Mouse (Mus musculus): ENCODE measurements around the gene Vrk2. TPM values are rescaled to one million over a fixed set of nuclear protein-coding genes. Genes with fewer than 3 reads are reported as not detected.
A peak's percentile ranks its signal among the peaks of the same experiment; 100 is the strongest.

Vrk2 gene
- polyA plus RNA-seq, 1 experiment from 2014 or later, result 3.8 TPM

GRCm38 (mm10) chr11:26597761-26598160 is 4.0 kb upstream of the Vrk2 start:
- H3K4me3 ChIP-seq, result no peak overlapping the region
- no peaks in the 10 kb centered on the region for H3K36me3 ChIP-seq
- H3K9me3 ChIP-seq, result no peaks in the 10 kb centered on the region
- H3K9ac ChIP-seq, result no peak overlapping the region
- H3K27ac ChIP-seq (replicated peaks), result no peak overlapping the region
- no peak for ATAC-seq (ENCODE audit: low FRiP score, low read depth)
- peaks cover 8% of the 10 kb centered on the region for H3K4me1 ChIP-seq (replicated peaks)
- 87% methylated on average over 6 of the region's 6 CpGs for WGBS
- H3K27me3 ChIP-seq, result no peaks in the 10 kb centered on the region
- H3K4me2 ChIP-seq, result no peak overlapping the region

- ATAC-seq (ENCODE audit: low FRiP score, low read depth), result no peak
- Histone ChIP-seq H3K36me3 (no peaks in the 10 kb centered on the region), H3K27me3 (no peaks in the 10 kb centered on the region), H3K9ac (no peak overlapping the region), H3K4me2 (no peak overlapping the region), H3K9me3 (no peaks in the 10 kb centered on the region), H3K27ac (replicated peaks) (no peak overlapping the region), H3K4me3 (no peak overlapping the region), H3K4me1 (replicated peaks) (peaks cover 8% of the 10 kb centered on the region)
- 83% methylated on average over 6 of the region's 6 CpGs for WGBS
Observed at GRCm38 (mm10) chr11:26597145-26597544, 3.3 kb upstream of the Vrk2 start.

- WGBS, result 93% methylated on average over 1 of the region's 1 CpGs
- Histone ChIP-seq H3K9me3 (no peaks in the 10 kb centered on the region), H3K4me3 (no peak overlapping the region), H3K4me2 (no peak overlapping the region), H3K4me1 (replicated peaks) (peaks cover 8% of the 10 kb centered on the region), H3K27me3 (no peaks in the 10 kb centered on the region), H3K27ac (replicated peaks) (no peak overlapping the region), H3K36me3 (no peaks in the 10 kb centered on the region), H3K9ac (no peak overlapping the region)
- ATAC-seq (ENCODE audit: low FRiP score, low read depth), result no peak
Observed at GRCm38 (mm10) chr11:26596186-26596585, 2.4 kb upstream of the Vrk2 start.

- H3K4me1 ChIP-seq (replicated peaks), result peaks cover 8% of the 10 kb centered on the region
- no peak overlapping the region for H3K9ac ChIP-seq
- H3K4me2 ChIP-seq, result no peak overlapping the region
- no peak overlapping the region for H3K27ac ChIP-seq (replicated peaks)
- ATAC-seq (ENCODE audit: low FRiP score, low read depth), result no peak
- 92% methylated on average over 1 of the region's 1 CpGs for WGBS
- H3K36me3 ChIP-seq, result no peaks in the 10 kb centered on the region
- H3K9me3 ChIP-seq, result no peaks in the 10 kb centered on the region
- no peak overlapping the region for H3K4me3 ChIP-seq
- no peaks in the 10 kb centered on the region for H3K27me3 ChIP-seq
Observed at GRCm38 (mm10) chr11:26594487-26594886, 688 bp upstream of the Vrk2 start.

- Histone ChIP-seq H3K9me3 (no peaks in the 10 kb centered on the region), H3K4me1 (replicated peaks) (peaks cover 8% of the 10 kb centered on the region), H3K27ac (replicated peaks) (no peak overlapping the region), H3K4me3 (peak overlapping the region; percentile 50), H3K27me3 (no peaks in the 10 kb centered on the region), H3K36me3 (no peaks in the 10 kb centered on the region), H3K4me2 (peak overlapping the region; percentile 84), H3K9ac (no peak overlapping the region)
- ATAC-seq (ENCODE audit: low FRiP score, low read depth), result no peak
- 34% methylated on average over 6 of the region's 6 CpGs for WGBS
Observed at GRCm38 (mm10) chr11:26592395-26593053, 1.3 kb downstream of the Vrk2 start.

- peak; percentile 42; the same call in 1 of the 2 replicates for ATAC-seq (ENCODE audit: low FRiP score, low read depth)
- WGBS, result 95% methylated on average over 1 of the region's 1 CpGs
- no peak overlapping the region for H3K4me3 ChIP-seq
Observed at GRCm38 (mm10) chr11:26587184-26587524, 6.6 kb downstream of the Vrk2 start.

GRCm38 (mm10) chr11:26586367-26587183 is 7.2 kb downstream of the Vrk2 start:
- H3K27ac ChIP-seq (replicated peaks), result no peak overlapping the region
- peak; percentile 87 for ATAC-seq (ENCODE audit: low FRiP score, low read depth)
- H3K4me2 ChIP-seq, result no peak overlapping the region

More at GRCm38 (mm10) chr11:26587184-26587524, 6.6 kb downstream of the Vrk2 start:
- Histone ChIP-seq H3K4me2 (no peak overlapping the region), H3K36me3 (no peaks in the 10 kb centered on the region), H3K9ac (no peak overlapping the region), H3K27ac (replicated peaks) (no peak overlapping the region), H3K4me1 (replicated peaks) (0 out of 2 replicates have a peak, but pooled peaks cover 5% of the 10 kb centered on the region), H3K9me3 (no peaks in the 10 kb centered on the region), H3K27me3 (no peaks in the 10 kb centered on the region)

GRCm38 (mm10) chr11:26585409-26586366 is 8.1 kb downstream of the Vrk2 start:
- Histone ChIP-seq H3K4me1 (replicated peaks) (0 out of 2 replicates have a peak, but pooled peaks cover 5% of the 10 kb centered on the region), H3K9ac (no peak overlapping the region), H3K36me3 (no peaks in the 10 kb centered on the region), H3K27ac (replicated peaks) (no peak overlapping the region), H3K4me3 (no peak overlapping the region), H3K9me3 (no peaks in the 10 kb centered on the region), H3K4me2 (no peak overlapping the region), H3K27me3 (no peaks in the 10 kb centered on the region)
- ATAC-seq (ENCODE audit: low FRiP score, low read depth), result no peak
- WGBS, result 76% methylated on average over 17 of the region's 17 CpGs

More at GRCm38 (mm10) chr11:26586367-26587183, 7.2 kb downstream of the Vrk2 start:
- Histone ChIP-seq H3K9ac (no peak overlapping the region), H3K4me1 (replicated peaks) (0 out of 2 replicates have a peak, but pooled peaks cover 5% of the 10 kb centered on the region), H3K27me3 (no peaks in the 10 kb centered on the region), H3K36me3 (no peaks in the 10 kb centered on the region), H3K9me3 (no peaks in the 10 kb centered on the region), H3K4me3 (no peak overlapping the region)
- WGBS, result 67% methylated on average over 6 of the region's 6 CpGs

GRCm38 (mm10) chr11:26551551-26551950 is 42.2 kb downstream of the Vrk2 start:
- WGBS, result 96% methylated on average over 3 of the region's 3 CpGs
- no peaks in the 10 kb centered on the region for H3K4me1 ChIP-seq (replicated peaks)

GRCm38 (mm10) chr11:26537816-26538215 is 56.0 kb downstream of the Vrk2 start:
- H3K27ac ChIP-seq (replicated peaks), result no peak overlapping the region
- no peak for ATAC-seq (ENCODE audit: low FRiP score, low read depth)
- H3K4me2 ChIP-seq, result no peak overlapping the region
- no peaks in the 10 kb centered on the region for H3K27me3 ChIP-seq
- WGBS, result 95% methylated on average over 5 of the region's 5 CpGs
- H3K36me3 ChIP-seq, result no peaks in the 10 kb centered on the region
- no peak overlapping the region for H3K9ac ChIP-seq
- H3K9me3 ChIP-seq, result no peaks in the 10 kb centered on the region
- no peaks in the 10 kb centered on the region for H3K4me1 ChIP-seq (replicated peaks)
- H3K4me3 ChIP-seq, result no peak overlapping the region

More at GRCm38 (mm10) chr11:26551551-26551950, 42.2 kb downstream of the Vrk2 start:
- H3K27ac ChIP-seq (replicated peaks), result no peak overlapping the region
- H3K4me2 ChIP-seq, result no peak overlapping the region
- ATAC-seq (ENCODE audit: low FRiP score, low read depth), result no peak
- H3K4me3 ChIP-seq, result no peak overlapping the region
- H3K27me3 ChIP-seq, result no peaks in the 10 kb centered on the region
- no peaks in the 10 kb centered on the region for H3K9me3 ChIP-seq
- no peaks in the 10 kb centered on the region for H3K36me3 ChIP-seq
- no peak overlapping the region for H3K9ac ChIP-seq

GRCm38 (mm10) chr11:26533828-26534119 is 60.0 kb downstream of the Vrk2 start:
- H3K27ac ChIP-seq (replicated peaks), result no peak overlapping the region
- no peak overlapping the region for H3K4me2 ChIP-seq
- H3K4me3 ChIP-seq, result no peak overlapping the region
- H3K9ac ChIP-seq, result no peak overlapping the region
- H3K27me3 ChIP-seq, result no peaks in the 10 kb centered on the region
- ATAC-seq (ENCODE audit: low FRiP score, low read depth), result no peak
- H3K9me3 ChIP-seq, result no peaks in the 10 kb centered on the region
- no peaks in the 10 kb centered on the region for H3K4me1 ChIP-seq (replicated peaks)
- no peaks in the 10 kb centered on the region for H3K36me3 ChIP-seq

All from hindbrain, embryonic 15.5 days (tissue).